Mouse (Mus musculus) erythroblast, embryonic 14.5 days (primary cell): ENCODE data around the gene Hoxb4.

Source experiments
- GATA1 ChIP-seq: IDR thresholded peaks from 2 replicates; pipeline ENCODE4 v1.6.1; 2012; ENCODE audit warnings: low read length, inconsistent platforms, mixed read lengths
- TAL1 ChIP-seq: IDR thresholded peaks from 3 replicates; pipeline ENCODE4 v1.6.1; 2012; ENCODE audit warnings: low read length, inconsistent platforms, mixed read lengths

DNA sequence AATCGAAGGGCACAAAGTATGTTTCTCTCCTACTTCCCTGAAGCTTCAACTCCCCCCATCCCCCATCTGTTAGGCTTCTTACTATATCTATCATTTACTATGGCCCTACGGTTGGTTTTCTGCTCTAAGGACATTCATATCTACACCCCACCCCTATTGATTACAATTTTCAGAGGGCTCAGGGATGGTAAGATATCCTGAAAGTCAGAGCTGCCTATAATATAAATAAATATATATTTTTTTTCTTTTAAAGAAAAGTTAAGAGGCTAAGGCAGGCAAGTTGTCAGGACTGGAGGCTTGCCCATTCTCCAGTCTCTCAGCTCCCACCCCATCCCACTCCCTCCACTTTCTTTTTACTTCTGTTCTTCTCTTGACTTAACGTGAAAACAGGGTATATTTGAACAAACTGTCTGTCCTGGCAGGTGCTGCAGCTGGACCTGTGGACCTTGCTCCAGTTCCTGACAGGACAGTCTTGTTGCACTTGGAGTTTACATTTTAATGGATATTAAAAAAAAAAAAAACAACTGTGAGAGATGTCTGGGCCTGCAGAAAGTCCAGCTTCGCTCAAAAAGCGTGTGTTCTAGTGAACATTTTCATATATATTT, 29.0 kb downstream of the Hoxb4 start:
- TF ChIP-seq GATA1 (no peak), TAL1 (no peak)
